Comparison of ENCODE assay signal across 4 mouse cellular contexts in genomic region chr11:116410415-116410814, GRCm38 (mm10). TPM values are rescaled to one million over a fixed set of nuclear protein-coding genes. Genes with fewer than 3 reads are reported as not detected.
"Had no signal": no experiment of that assay in that cellular context is flagged by ENCODE, and none has a peak within 500 bp of the region (broad histone marks: within the 10 kb centered on the region; RNA-seq: fewer than 3 reads in every experiment).

No protein-coding gene starts in this region.

RNA-seq across cellular contexts. Expression of gene Qrich2, which starts 55.6 kb away (rescaled TPM):
- polyA plus RNA-seq: liver, embryonic 13.5 days; liver, embryonic 16.5 days; lung, embryonic 16.5 days; myocyte had no signal
